Mouse (Mus musculus) forebrain, postnatal 0 days (tissue): ENCODE measurements around the gene Etfbkmt. TPM values are rescaled to one million over a fixed set of nuclear protein-coding genes. Genes with fewer than 3 reads are reported as not detected.

Source experiments
- ATAC-seq: fragments of 200-750 bp; cut with Nextera tagmentation; 2 replicates; pipeline ENCODE4 v1.8.0; 2017; ENCODE audit warnings: mild to moderate bottlenecking, moderate library complexity
- DNase-seq: peaks from one replicate; pipeline ENCODE4 v3.0.0-alpha.2; 2015
- H3K27ac ChIP-seq: fragments of 300-500 bp; sonication (generic); 2 replicates; pipeline ENCODE4 v1.5.1; 2014; ENCODE audit warnings: low read depth, mild to moderate bottlenecking, antibody characterized with exemption, low read length, moderate library complexity, mixed read lengths
- H3K27me3 ChIP-seq: fragments of 300-500 bp; sonication (generic); 2 replicates; pipeline ENCODE4 v1.6.1; 2014; ENCODE audit warnings: mild to moderate bottlenecking, low read length, mixed read lengths; ENCODE audit not compliant: insufficient read depth
- H3K36me3 ChIP-seq: fragments of 300-500 bp; sonication (generic); 2 replicates; pipeline ENCODE4 v1.6.1; 2014; ENCODE audit warnings: mild to moderate bottlenecking, moderate library complexity; ENCODE audit not compliant: insufficient read depth
- H3K4me1 ChIP-seq: fragments of 300-500 bp; sonication (generic); 2 replicates; pipeline ENCODE4 v1.6.1; 2014; ENCODE audit warnings: antibody characterized with exemption; ENCODE audit not compliant: insufficient read depth
- H3K4me2 ChIP-seq: fragments of 300-500 bp; sonication (generic); 2 replicates; pipeline ENCODE4 v1.6.1; 2014; ENCODE audit warnings: low read depth, mild to moderate bottlenecking, moderate library complexity
- H3K4me3 ChIP-seq: fragments of 300-500 bp; sonication (generic); 2 replicates; pipeline ENCODE4 v1.5.1; 2014; ENCODE audit warnings: low read depth, low read length, mixed read lengths
- H3K9ac ChIP-seq: fragments of 300-500 bp; sonication (generic); 2 replicates; pipeline ENCODE4 v1.6.1; 2014; ENCODE audit warnings: mild to moderate bottlenecking
- H3K9me3 ChIP-seq: fragments of 300-500 bp; sonication (generic); 2 replicates; pipeline ENCODE4 v1.6.1; 2016; ENCODE audit warnings: low read length
- CTCF ChIP-seq: sonication (generic); IDR thresholded peaks from 2 replicates; pipeline ENCODE4 v1.5.1; 2016; ENCODE audit warnings: antibody characterized with exemption, control low read depth, low read depth
- polyA plus RNA-seq: library from polyadenylated mRNA; unstranded; fragments of >200 nt; fragmentation: Nextera tagmentation; extraction: Ambion mirVana; gene quantifications from 2 replicates; pipeline ENCODE4 v1.2.1, GENCODE M21; 2015
- total RNA-seq: library from RNA; depleted of rRNA; stranded (reverse); fragments of >200 nt; gene quantifications from 2 replicates; pipeline ENCODE4 v1.2.3, GENCODE M21; 2014; rRNA removed

Etfbkmt gene
- total and polyA plus RNA-seq, 2 experiments from 2014 or later = 4.4 to 6.9 TPM

GRCm38 (mm10) chr6:149198572-149198971, 58.9 kb downstream of the Etfbkmt start:
- ATAC-seq = no peak
- Histone ChIP-seq H3K9me3 (no peaks in the 10 kb centered on the region), H3K27me3 (no peaks in the 10 kb centered on the region), H3K36me3 (no peaks in the 10 kb centered on the region), H3K27ac (no peak overlapping the region), H3K4me3 (no peak overlapping the region), H3K9ac (no peak overlapping the region), H3K4me2 (no peak overlapping the region), H3K4me1 (no peaks in the 10 kb centered on the region)
- no peak for TF ChIP-seq CTCF
- DNase-seq = no peak

Other genes with a start within 250 kb of the Etfbkmt start
- gene Caprin2, start 243.6 kb upstream of the Etfbkmt start, total RNA-seq = 9.9 and 16.9 TPM in 2 replicates
- 2.3 and 4.1 TPM in 2 replicates for gene Caprin2, start 243.6 kb upstream of the Etfbkmt start, polyA plus RNA-seq
- gene Sinhcaf, start 193.4 kb upstream of the Etfbkmt start, total RNA-seq = 21.8 and 25.3 TPM in 2 replicates
- 19.4 and 22.4 TPM in 2 replicates for gene Sinhcaf, start 193.4 kb upstream of the Etfbkmt start, polyA plus RNA-seq
- gene Dennd5b, start 38.2 kb upstream of the Etfbkmt start, total RNA-seq = 36.2 and 42.2 TPM in 2 replicates
- 5.1 and 10.3 TPM in 2 replicates for gene Dennd5b, start 38.2 kb upstream of the Etfbkmt start, polyA plus RNA-seq
- gene Gm10203, start 9.7 kb upstream of the Etfbkmt start, total RNA-seq = not detected in 2 replicates
- gene Gm10203, start 9.7 kb upstream of the Etfbkmt start, polyA plus RNA-seq = not detected in 2 replicates
- gene Amn1, start 48.9 kb downstream of the Etfbkmt start, total RNA-seq = 64.8 and 80.2 TPM in 2 replicates
- 93.8 and 101 TPM in 2 replicates for gene Amn1, start 48.9 kb downstream of the Etfbkmt start, polyA plus RNA-seq
- gene Resf1, start 169.6 kb downstream of the Etfbkmt start, total RNA-seq = 25.7 and 32.8 TPM in 2 replicates
- gene Resf1, start 169.6 kb downstream of the Etfbkmt start, polyA plus RNA-seq = 18.0 and 24.0 TPM in 2 replicates